Mouse (Mus musculus): ENCODE data around the gene Bspry.

Gene Bspry

GRCm38 (mm10) chr4:62515490-62515889 lies 35.6 kb downstream of the Bspry start:
- DNase-seq (ENCODE audit: extremely low spot score) = no peak

DNA sequence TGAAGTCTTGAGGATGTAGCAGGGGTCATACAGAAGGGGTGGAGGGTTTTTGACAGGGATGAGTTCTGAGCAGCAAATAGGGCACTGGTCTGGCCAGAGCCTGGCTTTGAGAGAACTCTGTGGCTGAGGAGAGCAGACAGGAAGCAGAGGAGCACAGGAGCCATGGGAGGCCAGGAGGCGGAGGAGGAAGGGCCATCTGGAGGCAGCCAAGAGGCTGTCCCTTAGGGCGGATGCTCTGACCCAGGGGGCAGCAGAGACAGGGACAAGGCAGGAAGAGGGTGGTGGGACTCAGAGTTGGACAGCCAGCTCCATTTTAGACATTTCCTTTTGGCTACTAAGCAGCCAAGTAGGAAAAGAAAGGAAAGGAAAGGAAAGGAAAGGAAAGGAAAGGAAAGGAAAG lies 36.2 kb downstream of the Bspry start:
- DNase-seq (ENCODE audit: extremely low spot score) = no peak

DNA sequence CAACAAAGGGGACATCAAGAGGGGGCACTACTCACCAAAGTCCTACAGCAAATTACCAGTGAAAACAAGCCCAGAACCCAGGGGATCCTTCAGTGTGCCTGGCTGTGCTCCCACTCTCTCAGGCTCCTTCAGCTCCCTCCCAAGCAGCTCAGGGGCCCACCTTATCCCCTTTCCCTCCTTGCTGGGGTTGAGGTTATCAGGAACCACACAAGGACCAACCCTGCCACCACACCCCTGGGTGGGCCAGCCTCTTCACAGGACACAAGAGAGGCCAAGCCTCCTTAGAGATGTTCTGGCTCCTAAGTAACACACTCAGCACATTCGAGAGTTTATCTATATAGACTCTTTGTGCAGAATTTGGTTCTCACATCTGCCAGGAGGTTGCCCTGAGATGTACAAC lies 36.7 kb downstream of the Bspry start:
- DNase-seq (ENCODE audit: extremely low spot score) = no peak

DNA sequence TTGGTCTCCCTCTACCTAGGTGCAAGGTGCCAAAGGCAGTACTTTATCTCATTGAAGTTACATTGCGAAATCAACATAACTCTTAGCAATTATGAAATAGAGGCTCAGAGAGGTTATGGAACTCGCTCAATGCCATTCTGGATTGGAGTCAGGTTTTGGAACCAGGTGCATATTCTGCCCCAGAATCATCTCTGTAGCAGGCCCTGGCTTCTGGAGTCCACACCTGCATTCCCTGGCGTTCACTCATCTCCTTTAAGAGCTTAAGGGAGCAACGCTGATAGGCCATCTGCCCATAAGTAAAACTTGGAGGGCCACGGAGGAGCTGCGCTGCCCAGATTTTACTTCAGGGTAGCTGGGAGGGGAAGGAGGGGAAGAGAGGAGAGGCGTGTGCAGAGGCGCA lies 37.2 kb downstream of the Bspry start:
- DNase-seq (ENCODE audit: extremely low spot score) = no peak

- no peak for DNase-seq (ENCODE audit: extremely low spot score)
These were observed 37.9 kb downstream of the Bspry start for GRCm38 (mm10) chr4:62517538-62518415.

GRCm38 (mm10) chr4:62518416-62519121 lies 38.7 kb downstream of the Bspry start:
- DNase-seq (ENCODE audit: extremely low spot score) = no peak

GRCm38 (mm10) chr4:62519122-62519848 lies 39.4 kb downstream of the Bspry start:
- DNase-seq (ENCODE audit: extremely low spot score) = no peak

DNA sequence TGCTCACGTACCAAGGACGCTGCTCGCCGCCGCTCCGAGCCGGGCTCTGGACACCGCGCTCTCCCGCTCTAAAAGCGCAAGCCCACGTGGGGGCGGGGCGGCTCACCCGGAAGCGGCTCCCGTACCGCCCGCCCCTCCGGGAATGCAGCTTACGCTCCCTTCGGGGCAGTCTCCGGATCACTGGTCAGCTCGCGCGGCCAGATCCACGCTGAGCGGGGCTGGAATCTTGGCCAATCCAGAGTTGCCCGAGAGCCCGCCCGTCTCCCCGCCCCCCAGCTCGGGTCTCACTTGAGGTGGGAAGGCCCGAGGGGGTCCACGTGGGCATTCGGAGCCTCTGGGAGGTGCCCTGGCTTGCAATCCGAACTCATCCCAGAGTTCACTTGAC lies 40.0 kb downstream of the Bspry start, which contains the start of gene Alad:
TSS of gene Alad (minus strand) at position 70 of the 385 bp plus-strand sequence.
- peak; percentile 93 for DNase-seq (ENCODE audit: extremely low spot score)

- DNase-seq (ENCODE audit: extremely low spot score) = no peak
These were observed 41.1 kb downstream of the Bspry start for GRCm38 (mm10) chr4:62520892-62521400.

DNA sequence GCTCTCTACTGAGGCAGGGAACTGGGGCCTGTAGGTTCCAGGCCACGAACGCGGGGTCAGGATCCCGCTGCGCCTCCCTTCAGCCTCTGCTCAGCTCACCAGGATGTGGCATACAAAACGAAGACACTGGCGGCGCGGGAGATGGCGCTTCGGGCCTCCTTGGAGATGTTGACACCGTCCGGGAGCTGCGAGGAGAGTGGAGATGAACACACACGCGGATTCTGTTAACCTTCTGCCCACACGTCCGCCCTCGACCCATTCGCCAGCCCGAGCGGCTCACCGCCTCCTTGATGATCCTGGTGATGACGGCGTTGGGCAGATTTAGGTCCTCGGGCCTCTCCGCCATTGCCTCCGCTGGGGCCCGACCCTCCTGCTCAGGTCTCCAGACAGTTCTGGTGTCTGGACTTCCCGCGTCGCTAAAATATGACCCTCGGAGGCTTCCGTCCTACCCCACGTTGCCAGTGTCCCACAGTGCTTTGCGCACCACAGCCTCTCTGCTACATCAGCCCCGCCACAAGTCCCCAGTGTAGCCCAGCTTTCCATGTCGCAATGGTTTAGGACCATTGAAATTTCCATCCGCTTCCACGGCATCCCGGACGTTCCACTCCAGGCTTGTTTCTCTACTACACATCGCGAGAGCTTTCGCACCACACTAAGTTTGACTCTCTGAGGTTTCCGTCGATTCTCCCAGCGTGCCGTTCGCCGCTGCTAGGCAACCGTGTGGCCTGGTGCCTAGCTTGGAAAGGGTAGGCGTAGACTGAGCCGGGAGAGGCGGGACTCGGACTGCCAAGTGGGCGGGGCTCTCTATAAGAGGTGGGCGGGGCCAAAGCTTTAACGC lies 45.0 kb downstream of the Bspry start, which contains the start of the genes Pole3 and 4933430I17Rik:
TSS of gene Pole3 (minus strand) at position 418 of the 838 bp plus-strand sequence.
TSS of gene 4933430I17Rik (plus strand) at position 719 of the 838 bp plus-strand sequence.
- DNase-seq (ENCODE audit: extremely low spot score) = peak; percentile 97

DNA sequence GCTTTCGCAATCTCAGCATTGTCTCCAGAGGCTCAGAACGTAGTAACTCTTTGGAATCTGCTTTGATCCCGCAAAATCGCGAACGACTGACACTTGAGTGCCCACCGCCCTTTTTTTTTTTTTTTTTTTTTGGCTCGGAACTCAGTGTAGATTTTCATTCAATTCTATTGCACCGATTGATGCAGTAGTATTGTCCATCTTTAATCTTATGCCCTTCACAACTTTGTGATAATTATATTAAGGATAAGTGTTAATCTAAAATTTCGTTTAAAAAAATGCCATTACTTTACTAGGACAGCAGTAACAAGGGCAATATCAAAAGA lies 45.6 kb downstream of the Bspry start:
- no peak for DNase-seq (ENCODE audit: extremely low spot score)

DNA sequence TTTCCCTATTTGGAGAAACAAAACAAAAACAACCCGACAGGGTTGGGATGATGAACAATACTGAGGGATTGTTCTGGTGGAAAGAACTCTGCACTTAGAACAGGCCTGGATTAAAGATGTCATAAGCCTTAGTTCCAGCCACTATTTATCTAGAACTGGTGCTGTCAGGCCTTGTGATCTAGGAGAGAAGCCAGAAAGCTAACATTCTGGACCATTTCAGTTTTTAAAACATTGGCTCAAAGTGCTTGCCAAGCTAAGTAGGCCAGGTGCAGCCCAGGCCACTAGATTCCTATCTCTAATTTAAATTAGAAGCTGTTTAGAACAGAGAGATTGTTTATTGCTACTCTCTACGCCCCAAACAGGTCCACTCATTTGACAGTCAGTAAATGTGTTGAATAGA lies 46.4 kb downstream of the Bspry start:
- DNase-seq (ENCODE audit: extremely low spot score) = no peak

- DNase-seq (ENCODE audit: extremely low spot score) = no peak
These were observed 47.8 kb downstream of the Bspry start for GRCm38 (mm10) chr4:62527655-62528054.

- no peak for DNase-seq (ENCODE audit: extremely low spot score)
These were observed 53.9 kb downstream of the Bspry start for GRCm38 (mm10) chr4:62533729-62534128.

DNA sequence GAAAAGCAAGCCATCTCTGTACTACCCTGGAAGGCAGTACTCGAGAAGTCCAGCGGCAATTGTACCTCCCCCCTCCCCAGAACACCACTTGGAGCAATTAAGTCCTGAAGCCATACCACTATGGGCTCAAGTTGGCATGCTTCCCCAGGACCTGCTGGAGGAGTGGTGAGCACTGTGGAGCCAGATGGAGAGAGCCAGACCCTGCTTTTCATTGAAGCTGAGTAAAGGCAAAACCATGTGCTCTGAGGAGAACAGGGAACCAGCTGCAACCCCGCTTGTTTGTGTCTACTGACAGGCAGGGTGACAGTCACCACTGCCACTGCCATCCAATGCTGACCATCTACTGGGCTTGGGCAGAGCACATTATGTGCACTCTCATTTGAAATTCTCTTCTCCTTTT lies 61.9 kb downstream of the Bspry start:
- DNase-seq (ENCODE audit: extremely low spot score) = no peak

DNA sequence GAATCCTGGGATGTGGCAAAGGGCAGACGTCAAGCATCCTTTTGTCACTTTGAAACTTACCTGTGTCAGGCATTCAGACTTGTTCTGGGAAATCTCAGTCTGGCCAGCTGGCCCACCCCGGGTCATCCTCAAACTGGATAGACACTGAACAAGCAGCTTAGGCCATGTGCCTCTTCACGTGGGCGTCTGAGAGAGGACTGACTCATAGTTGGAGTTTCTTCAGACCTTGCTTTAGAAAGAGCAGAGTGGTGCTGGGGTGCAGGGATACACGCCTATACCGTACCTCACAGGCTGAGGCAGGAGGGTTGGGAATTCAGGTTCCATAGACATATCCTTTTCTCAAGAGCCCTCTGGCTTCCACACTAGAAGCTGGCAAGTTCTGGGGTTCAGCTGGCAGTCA lies 63.9 kb downstream of the Bspry start:
- no peak for DNase-seq (ENCODE audit: extremely low spot score)

- DNase-seq (ENCODE audit: extremely low spot score) = no peak
These were observed 64.9 kb downstream of the Bspry start for GRCm38 (mm10) chr4:62544801-62545200.
